Mouse (Mus musculus): ENCODE measurements around the gene Slc46a3.

The Slc46a3 gene

DNA sequence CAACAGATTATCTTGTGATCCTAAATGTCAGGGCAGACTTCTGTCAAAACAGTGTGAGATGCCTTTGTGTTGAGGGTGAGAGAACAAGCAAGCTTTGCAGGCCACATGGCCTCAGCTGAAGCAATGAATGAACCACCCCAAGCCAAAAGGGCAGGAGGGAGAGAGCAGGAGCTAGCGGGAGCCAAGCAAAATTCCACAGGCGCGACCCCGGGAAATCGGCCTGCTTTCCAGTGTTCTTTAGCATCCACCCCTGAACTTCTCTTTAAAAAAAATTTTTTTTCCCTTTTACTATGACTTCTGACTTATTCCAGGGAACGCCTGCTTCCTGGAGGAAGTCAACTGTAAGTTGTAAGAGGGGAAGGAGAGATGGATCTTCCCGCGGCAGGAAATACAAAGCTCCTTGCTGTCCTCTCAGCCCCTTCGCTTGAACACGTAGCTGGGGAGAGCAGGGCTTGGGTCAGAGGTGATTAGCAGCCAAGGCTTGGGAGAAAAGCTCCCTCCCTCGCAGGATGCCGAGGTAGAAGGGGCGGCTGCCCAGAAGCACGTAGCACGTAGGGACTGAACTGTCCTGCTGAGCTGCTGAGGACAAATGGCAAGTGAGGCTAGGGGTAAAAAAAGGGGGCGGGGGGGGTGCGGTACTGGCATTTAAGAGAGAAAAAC is 59.6 kb downstream of the Slc46a3 start:
- peak; percentile 47 for DNase-seq

DNA sequence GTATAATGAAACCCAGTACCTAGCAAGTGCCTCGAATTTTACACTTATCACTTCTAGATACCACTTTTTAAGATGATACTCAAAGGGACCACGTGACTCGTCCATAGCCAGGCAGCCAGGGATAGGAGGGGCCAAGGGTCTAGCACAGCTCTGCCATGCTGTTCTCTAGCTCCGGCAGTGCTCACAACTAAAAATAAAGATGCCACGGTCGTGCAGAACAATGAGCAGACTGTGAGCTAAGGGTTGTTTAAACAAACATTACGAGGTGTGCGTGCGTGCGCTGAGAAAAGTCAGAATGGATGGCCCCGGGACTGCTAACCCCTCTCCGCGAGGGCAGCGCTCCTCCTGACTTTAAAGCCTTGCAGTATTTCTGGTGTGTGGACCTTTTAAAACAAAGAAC is 61.8 kb downstream of the Slc46a3 start:
- DNase-seq: no peak

DNA sequence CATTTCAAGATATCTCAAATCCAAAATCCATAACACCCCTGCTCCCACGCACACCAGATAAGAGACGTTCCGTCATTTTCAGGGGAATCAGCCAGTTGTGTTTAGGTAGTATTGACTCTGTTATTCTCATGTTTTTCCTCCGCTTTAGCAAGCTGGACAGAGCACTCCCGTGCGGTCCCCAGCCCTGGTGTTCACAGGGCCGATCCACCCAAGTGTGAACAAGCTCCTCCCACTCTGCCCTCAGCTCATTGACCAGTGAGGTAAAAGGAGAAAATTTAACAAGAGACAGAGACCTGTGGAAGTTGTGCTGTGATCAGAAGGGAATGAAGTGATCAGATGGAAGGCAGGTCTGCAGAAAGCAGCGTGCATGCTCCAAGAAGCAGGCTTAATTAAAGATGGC is 65.8 kb downstream of the Slc46a3 start:
- DNase-seq: no peak
